Mouse (Mus musculus): Measurements from ENCODE around the gene Aadacl4. TPM values are rescaled to one million over a fixed set of nuclear protein-coding genes. Genes with fewer than 3 reads are reported as not detected.

The Aadacl4 gene
- total RNA-seq, 1 experiment = not detected

DNA sequence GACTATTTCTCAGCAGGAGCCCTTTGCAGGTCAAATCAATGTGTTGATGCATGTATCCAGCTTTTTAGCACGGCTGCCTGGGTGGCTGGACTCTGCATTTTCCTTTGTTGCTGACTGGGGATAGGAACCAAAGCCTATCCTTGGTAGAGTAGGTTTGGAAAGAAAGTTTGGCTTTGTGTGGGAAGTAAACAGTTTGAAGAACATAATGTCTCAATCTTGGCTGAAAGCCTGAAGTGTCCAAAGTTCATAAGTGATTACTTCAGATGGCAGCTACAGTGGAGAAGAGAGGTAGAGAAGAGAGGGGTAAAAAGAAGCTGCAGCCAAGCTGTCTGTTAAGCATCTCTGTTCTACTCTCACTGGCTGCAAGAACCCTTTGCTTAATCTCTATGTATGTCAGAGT lies 1.1 kb downstream of the Aadacl4 start:
- TF ChIP-seq CHD2 (IDR thresholded peaks at IDR 0.05; ENCODE audit: low read depth, low read length) (no peak), MAFK (IDR thresholded peaks at IDR 0.05; ENCODE audit: insufficient read depth, low read depth, low read length) (no peak)
- no peak overlapping the region for H3K9ac ChIP-seq (ENCODE audit: insufficient read depth, low read depth, low read length, poor library complexity, severe bottlenecking)
- H3K4me1 ChIP-seq (ENCODE audit: control insufficient read depth in 2 of 2, insufficient read depth in 2 of 2, low read length in 2 of 2, poor library complexity in 1 of 2) = no peaks in the 10 kb centered on the region
- H3K9me3 ChIP-seq (ENCODE audit: control insufficient read depth, insufficient read depth, low read depth, low read length) = no peaks in the 10 kb centered on the region
- H3K36me3 ChIP-seq (ENCODE audit: control insufficient read depth, insufficient read depth, low read length, poor library complexity, severe bottlenecking) = no peaks in the 10 kb centered on the region
- H3K4me3 ChIP-seq (ENCODE audit: insufficient read depth in 1 of 2, low read depth in 1 of 2, low read length in 2 of 2, poor library complexity in 1 of 2, severe bottlenecking in 1 of 2) = no peak overlapping the region
- H3K27ac ChIP-seq (ENCODE audit: insufficient read depth, low read depth, low read length, poor library complexity, severe bottlenecking) = no peak overlapping the region
- no peak for DNase-seq (ENCODE audit: low read depth, low spot score)
- in situ Hi-C loops (cut with MboI; ENCODE audit: low sequenced_read_pairs in 2 of 2, unreplicated experiment in 2 of 2) = no loop called here

GRCm38 (mm10) chr4:144638263-144638662 lies 24.8 kb downstream of the Aadacl4 start:
- in situ Hi-C loops (cut with MboI; ENCODE audit: low sequenced_read_pairs in 2 of 2, unreplicated experiment in 2 of 2) = no loop called here
- Histone ChIP-seq H3K9me3 (ENCODE audit: control insufficient read depth, insufficient read depth, low read depth, low read length) (no peaks in the 10 kb centered on the region), H3K4me3 (ENCODE audit: insufficient read depth in 1 of 2, low read depth in 1 of 2, low read length in 2 of 2, poor library complexity in 1 of 2, severe bottlenecking in 1 of 2) (no peak overlapping the region), H3K36me3 (ENCODE audit: control insufficient read depth, insufficient read depth, low read length, poor library complexity, severe bottlenecking) (no peaks in the 10 kb centered on the region), H3K4me1 (ENCODE audit: control insufficient read depth in 2 of 2, insufficient read depth in 2 of 2, low read length in 2 of 2, poor library complexity in 1 of 2) (no peaks in the 10 kb centered on the region), H3K27ac (ENCODE audit: insufficient read depth, low read depth, low read length, poor library complexity, severe bottlenecking) (no peak overlapping the region), H3K9ac (ENCODE audit: insufficient read depth, low read depth, low read length, poor library complexity, severe bottlenecking) (no peak overlapping the region)
- TF ChIP-seq CHD2 (IDR thresholded peaks at IDR 0.05; ENCODE audit: low read depth, low read length) (no peak), ZC3H11A (IDR thresholded peaks at IDR 0.05; ENCODE audit: borderline replicate concordance, low read depth, low read length) (no peak), HCFC1 (IDR thresholded peaks at IDR 0.05; ENCODE audit: borderline replicate concordance, insufficient read depth, low read length) (no peak), ZNF384 (IDR thresholded peaks at IDR 0.05; ENCODE audit: low read depth, low read length) (no peak)
- DNase-seq (ENCODE audit: low read depth, low spot score) = no peak

Other genes starting within 250 kb of the Aadacl4 start
- not detected in 2 replicates for gene Pramef20, start 235.8 kb upstream of the Aadacl4 start, total RNA-seq (2012; rRNA removed)
- 14.5 and 20.3 TPM in 2 replicates for gene Pramef12, start 205.2 kb upstream of the Aadacl4 start, total RNA-seq (2012; rRNA removed)
- not detected in 2 replicates for gene 1700012P22Rik, start 174.9 kb upstream of the Aadacl4 start, total RNA-seq (2012; rRNA removed)
- not detected in 2 replicates for gene Gm9944, start 160.4 kb upstream of the Aadacl4 start, total RNA-seq (2012; rRNA removed)
- gene Aadacl3, start 150.0 kb upstream of the Aadacl4 start, total RNA-seq (2012; rRNA removed) = not detected in 2 replicates
- gene 9430007A20Rik, start 93.9 kb upstream of the Aadacl4 start, total RNA-seq (2012; rRNA removed) = not detected in 2 replicates
- gene Gm13124, start 48.6 kb upstream of the Aadacl4 start, total RNA-seq (2012; rRNA removed) = 0.22 and 0.37 TPM in 2 replicates
- gene Gm436, start 72.7 kb downstream of the Aadacl4 start, total RNA-seq (2012; rRNA removed) = not detected in 2 replicates
- not detected in 2 replicates for gene Gm13178, start 107.7 kb downstream of the Aadacl4 start, total RNA-seq (2012; rRNA removed)
- not detected in 2 replicates for gene Gm438, start 172.9 kb downstream of the Aadacl4 start, total RNA-seq (2012; rRNA removed)